Mouse (Mus musculus): ENCODE results near the gene Wfdc3. TPM values are rescaled to one million over a fixed set of nuclear protein-coding genes. Genes with fewer than 3 reads are reported as not detected.
A peak's percentile ranks its signal among the peaks of the same experiment; 100 is the strongest.

Wfdc3 gene
- total RNA-seq (2021), result under 1 TPM; 0.26 to 0.27 TPM

GRCm38 (mm10) chr2:164745843-164746479 lies at the start of gene Wfdc3, which contains the start of gene Dnttip1:
TSS of gene Wfdc3 (minus strand) at chr2:164745931.
TSS of gene Dnttip1 (plus strand) at chr2:164745983.
- DNase-seq, result peak; percentile 95

DNA sequence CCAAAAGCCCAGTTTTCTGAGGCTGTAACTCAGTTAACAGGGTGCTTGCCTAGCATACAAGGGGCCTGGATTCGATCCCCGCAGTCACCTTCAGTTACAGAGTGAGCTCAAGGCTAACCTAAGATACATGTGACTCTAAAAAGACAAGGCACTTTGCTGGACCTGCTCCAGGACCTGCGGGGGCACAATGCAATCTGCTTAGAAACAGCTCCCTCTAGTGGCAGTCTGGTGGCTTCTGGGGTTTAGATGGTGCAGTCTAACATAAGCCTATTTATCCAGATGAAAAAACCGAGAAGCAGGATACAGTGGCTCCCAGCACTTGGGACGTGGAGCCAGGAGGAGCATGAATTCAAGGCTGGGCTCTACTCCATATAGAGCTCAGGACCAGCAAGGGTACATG lies 48.6 kb upstream of the Wfdc3 start:
- peak; percentile 92 for DNase-seq

DNA sequence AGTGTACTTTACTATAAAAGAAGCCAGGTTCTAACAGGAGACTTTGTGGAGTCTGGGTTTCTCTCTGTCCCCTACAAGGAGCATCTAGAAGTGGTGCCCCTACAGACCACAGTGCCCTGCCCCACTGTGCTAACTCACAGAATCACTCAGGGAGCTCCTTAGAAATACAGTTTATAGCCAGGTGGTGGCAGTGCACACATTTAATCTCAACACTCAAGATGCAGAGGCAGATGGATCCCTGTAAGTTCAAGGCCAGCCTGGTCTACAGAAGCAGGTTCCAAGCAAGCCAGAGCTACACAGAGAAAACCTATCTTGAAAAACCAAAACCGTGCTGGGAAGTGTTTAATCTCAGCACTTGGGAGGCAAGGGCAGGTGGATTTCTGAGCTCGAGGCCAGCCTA lies 48.0 kb upstream of the Wfdc3 start:
- no peak for DNase-seq

DNA sequence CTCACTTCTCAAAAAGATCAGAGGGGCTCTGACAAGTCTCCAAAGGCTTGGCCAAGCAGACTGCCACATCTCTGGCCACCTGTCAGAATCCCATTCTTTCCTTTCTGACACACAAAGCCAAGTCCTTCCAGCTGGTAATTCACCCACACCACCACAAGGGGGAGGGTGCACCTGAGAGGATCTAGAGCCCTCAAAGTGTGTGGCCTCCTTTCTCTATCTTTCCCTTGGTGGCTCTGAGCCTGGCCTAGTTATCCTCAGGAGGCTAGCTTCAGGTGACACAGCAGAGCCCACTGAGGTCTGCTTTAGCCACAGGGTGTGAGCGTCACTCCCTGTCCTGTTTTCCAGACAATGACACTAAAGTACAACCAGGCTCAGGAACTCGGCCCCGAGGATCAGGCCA lies 47.5 kb upstream of the Wfdc3 start:
- DNase-seq, result peak; percentile 75

DNA sequence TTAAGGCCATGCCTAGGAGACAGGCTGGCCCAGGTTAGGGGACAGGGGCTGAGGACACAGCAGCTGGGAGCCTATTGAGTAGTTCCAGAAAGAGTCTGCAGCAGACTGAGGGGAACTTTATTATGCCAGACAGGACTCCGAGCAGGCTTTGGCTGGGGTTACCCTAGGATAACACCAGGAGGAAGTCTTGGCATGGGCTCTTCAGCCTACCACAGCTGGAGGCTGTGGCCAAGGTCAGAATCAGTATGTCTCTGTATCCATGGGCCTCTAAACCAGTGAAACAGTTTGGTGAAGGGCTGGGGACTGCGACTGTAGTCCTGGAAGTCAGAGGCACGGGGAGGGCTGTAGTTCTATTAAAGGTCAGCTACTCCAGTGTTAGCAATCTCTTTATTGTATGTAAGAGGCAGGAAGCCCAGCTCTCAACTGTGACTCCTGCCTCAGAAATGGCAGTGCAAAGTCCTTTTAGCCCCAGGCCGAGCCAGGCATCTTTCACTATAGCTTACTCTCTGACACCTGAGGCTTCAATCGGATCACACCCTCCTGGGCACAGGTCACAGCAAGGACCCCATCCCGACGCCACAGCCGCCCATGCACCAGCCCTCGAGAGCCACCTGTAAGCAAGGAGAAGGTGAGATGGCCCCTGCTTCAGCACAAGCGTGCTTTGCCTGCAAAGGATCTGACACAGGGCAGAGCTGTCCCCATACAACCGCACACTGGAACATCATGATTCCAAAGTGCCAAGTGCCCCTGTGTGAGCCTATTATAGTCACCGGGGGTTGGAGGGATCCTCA lies 46.9 kb upstream of the Wfdc3 start:
- DNase-seq, result no peak

- DNase-seq, result no peak
These were observed 46.1 kb upstream of the Wfdc3 start for GRCm38 (mm10) chr2:164791841-164792261.

- no peak for DNase-seq
These were observed 44.7 kb upstream of the Wfdc3 start for GRCm38 (mm10) chr2:164790451-164790850.

GRCm38 (mm10) chr2:164788411-164788810 lies 42.7 kb upstream of the Wfdc3 start:
- no peak for DNase-seq

DNA sequence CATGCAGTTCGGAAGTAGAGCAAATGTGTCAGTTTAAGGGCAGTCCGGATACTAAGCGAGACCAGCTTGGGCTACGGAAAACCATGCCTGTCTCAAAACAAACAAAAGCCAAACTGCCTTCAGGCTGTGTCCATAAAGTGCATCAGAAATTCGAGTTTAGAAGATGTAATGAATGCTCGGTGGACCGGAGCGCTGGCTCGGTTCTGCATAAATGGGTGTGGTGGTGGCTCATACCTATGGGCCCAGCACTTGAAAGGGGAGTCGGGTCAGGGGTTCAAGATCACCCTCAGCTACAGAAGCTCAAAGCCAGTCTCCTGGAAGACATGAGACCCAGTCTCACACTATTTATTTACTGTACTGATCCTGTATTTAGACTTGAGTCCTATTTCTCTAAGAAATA lies 42.0 kb upstream of the Wfdc3 start:
- DNase-seq, result no peak

DNA sequence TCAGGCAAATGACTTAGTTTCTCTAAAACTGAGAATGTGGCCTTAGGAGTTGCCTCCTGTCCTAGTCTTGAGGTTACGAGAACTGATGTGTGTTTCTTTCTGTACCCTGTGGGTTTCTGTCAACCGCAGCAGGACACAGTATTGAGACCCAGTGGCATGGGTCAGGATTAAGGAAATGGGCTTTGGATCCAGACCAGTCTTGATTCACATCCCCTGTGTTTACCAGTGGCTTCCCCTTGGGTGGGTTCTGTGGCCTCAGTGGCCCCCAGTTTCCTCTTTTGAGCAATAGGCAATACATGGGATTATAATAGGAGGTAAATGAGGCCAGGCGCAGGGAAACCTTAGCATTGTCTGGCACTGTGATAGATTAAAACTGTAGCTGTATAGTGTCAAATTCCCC lies 41.3 kb upstream of the Wfdc3 start:
- no peak for DNase-seq

DNA sequence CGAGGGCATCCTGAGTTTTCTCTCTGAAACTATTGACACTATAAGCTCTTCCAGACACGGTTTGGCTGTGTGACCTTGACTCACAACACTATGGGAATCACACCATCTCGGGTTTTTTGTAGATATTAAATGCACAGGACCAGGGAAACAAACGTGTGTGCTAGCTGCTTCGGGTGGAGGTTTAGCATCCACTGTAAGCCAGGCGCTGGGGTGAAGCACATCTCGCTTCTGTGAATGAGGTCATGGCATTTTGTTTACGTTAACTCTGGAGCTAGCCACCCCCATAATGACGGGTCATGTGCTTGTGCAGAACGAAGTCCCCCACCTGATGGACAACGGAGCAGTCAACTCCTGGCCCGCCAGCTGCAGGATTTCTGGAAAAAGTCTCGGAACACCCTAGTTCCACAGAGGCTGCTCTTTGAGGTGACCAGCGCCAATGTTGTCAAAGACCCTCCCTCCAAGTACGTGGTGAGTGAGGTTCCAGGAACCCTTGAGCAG lies 40.7 kb upstream of the Wfdc3 start:
- DNase-seq, result no peak

GRCm38 (mm10) chr2:164785481-164786387 lies 40.0 kb upstream of the Wfdc3 start, which contains the start of gene Snx21:
TSS of gene Snx21 (plus strand) at chr2:164785823.
- DNase-seq, result peak; percentile 91

- DNase-seq, result no peak
These were observed 39.2 kb upstream of the Wfdc3 start for GRCm38 (mm10) chr2:164784869-164785420.

GRCm38 (mm10) chr2:164783926-164784581 lies 38.3 kb upstream of the Wfdc3 start:
- DNase-seq, result no peak

DNA sequence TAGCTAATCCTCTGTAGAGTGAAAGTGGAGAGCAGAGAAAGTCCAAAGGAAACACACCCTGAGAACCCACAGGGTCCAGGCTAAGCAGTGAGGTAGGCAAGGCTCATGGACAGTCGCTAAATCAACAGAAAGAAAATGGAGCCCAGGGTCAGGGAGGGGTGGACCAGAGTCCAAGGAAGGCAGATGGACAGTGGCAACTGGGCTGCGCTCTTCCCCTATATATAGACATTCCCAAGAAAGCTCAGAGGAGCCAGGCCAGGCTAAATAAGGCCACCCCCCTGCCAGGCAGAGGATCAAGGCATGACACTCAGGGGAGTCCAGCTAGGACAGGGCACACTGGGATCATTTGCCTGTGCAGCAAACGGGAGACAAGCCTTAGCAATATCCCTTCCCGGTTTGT lies 36.1 kb upstream of the Wfdc3 start:
- no peak for DNase-seq

- DNase-seq, result no peak
These were observed 33.9 kb upstream of the Wfdc3 start, which contains the start of gene Tnnc2 for GRCm38 (mm10) chr2:164779481-164780086. TSS of gene Tnnc2 (minus strand) at chr2:164779967.

DNA sequence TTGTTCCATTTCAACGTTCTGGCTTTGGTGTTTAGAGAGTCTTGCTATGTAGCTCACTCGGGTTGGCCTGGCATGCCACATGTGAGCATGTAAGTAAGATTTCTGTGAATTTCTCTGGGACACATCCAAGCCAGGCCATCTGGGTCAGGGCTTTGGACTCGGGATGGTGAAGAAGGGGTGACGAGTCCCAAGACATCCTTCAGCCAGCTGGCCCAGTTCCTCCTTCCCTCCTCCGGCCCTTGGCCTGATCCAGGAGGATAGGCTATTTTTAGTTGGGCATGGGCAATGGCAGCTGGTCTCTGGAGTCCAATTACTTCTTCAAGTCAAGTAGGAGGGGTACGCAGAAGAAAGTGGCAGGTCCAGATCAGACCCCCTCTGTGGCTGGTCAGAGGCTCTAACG lies 33.1 kb upstream of the Wfdc3 start:
- no peak for DNase-seq

- DNase-seq, result no peak
These were observed 32.2 kb upstream of the Wfdc3 start for GRCm38 (mm10) chr2:164778015-164778287.

DNA sequence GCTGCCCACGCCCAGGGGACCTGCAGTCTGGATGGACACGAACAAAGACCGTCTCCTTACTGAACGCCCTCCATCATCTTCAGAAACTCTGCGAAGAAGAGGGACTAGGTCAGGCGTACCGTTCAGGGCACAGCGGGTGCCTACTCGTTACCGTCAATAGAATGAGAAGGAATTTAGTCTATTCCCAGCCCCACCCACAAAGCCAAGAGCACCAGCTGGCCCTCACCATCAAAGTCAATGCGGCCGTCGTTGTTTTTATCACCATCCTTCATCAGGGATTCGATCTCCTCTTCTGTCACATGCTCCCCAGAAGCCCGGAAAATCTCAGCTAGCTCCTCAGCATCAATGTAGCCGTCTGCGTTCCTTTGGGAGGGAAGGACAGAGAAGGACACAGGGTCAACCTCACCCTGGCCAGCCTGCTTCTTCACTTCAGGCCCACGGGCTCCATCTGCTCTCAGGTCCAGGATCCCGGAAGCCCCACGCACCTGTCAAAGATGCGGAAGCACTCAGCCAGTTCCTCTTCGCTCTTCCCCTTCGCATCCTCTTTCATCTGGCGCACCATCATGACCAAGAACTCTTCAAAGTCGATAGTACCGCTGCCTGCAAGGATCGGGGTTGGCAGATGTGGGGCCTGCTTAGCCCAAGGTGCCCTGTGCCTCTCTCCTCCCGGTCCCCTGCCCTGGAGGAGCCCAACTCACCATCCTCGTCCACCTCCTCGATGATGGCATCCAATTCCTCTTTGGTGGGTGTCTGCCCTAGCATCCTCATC lies 31.7 kb upstream of the Wfdc3 start:
- DNase-seq, result no peak

GRCm38 (mm10) chr2:164776801-164777200 lies 31.1 kb upstream of the Wfdc3 start:
- no peak for DNase-seq

GRCm38 (mm10) chr2:164776130-164776529 lies 30.4 kb upstream of the Wfdc3 start:
- DNase-seq, result no peak
